27 mouse cellular contexts compared by ENCODE assay signal in genomic region chr8:47679603-47680002, GRCm38 (mm10). TPM values are rescaled to one million over a fixed set of nuclear protein-coding genes. Genes with fewer than 3 reads are reported as not detected.
DNase-seq lines count a peak whose midpoint lies in the region; ATAC-seq and TF ChIP-seq lines count a peak whose summit lies in the region.
"Had no signal": no experiment of that assay in that cellular context is flagged by ENCODE, and none has a peak within 500 bp of the region (broad histone marks: within the 10 kb centered on the region; RNA-seq: fewer than 3 reads in every experiment).

No protein-coding gene starts in this region.

- no peak overlapping the region for H3K27ac ChIP-seq in intestine, postnatal 0 days (ENCODE audit: low read depth, low read length)
- H3K27ac ChIP-seq in intestine, embryonic 15.5 days, result no peak overlapping the region
- H3K27ac ChIP-seq in midbrain, postnatal 0 days (ENCODE audit: low read depth, low read length), result no peak overlapping the region
- H3K27ac ChIP-seq in midbrain, embryonic 15.5 days, result no peak overlapping the region
- H3K27ac ChIP-seq: embryonic facial prominence, embryonic 15.5 days; forebrain, embryonic 15.5 days; heart, embryonic 15.5 days; hindbrain, embryonic 15.5 days; limb, embryonic 15.5 days; midbrain, embryonic 13.5 days; neural tube, embryonic 13.5 days had no signal

- no peak overlapping the region for H3K4me3 ChIP-seq in intestine, postnatal 0 days (ENCODE audit: low read depth, low read length)
- no peak overlapping the region for H3K4me3 ChIP-seq in intestine, embryonic 15.5 days (replicated peaks)
- no peak overlapping the region for H3K4me3 ChIP-seq in midbrain, postnatal 0 days (ENCODE audit: low read depth, low read length)
- H3K4me3 ChIP-seq in midbrain, embryonic 15.5 days, result no peak overlapping the region
- H3K4me3 ChIP-seq: embryonic facial prominence, embryonic 15.5 days; forebrain, embryonic 15.5 days; heart, embryonic 15.5 days; hindbrain, embryonic 15.5 days; left cerebral cortex, adult 2 months; limb, embryonic 15.5 days; megakaryocyte, embryonic 14.5 days; midbrain, embryonic 13.5 days; neural tube, embryonic 13.5 days had no signal

- H3K9ac ChIP-seq in intestine, postnatal 0 days (ENCODE audit: low read depth, low read length), result no peak overlapping the region
- no peak overlapping the region for H3K9ac ChIP-seq in intestine, embryonic 15.5 days
- H3K9ac ChIP-seq in midbrain, postnatal 0 days (replicated peaks; ENCODE audit: low read length, poor library complexity, severe bottlenecking), result no peak overlapping the region
- H3K9ac ChIP-seq in midbrain, embryonic 15.5 days, result no peak overlapping the region
- H3K9ac ChIP-seq: embryonic facial prominence, embryonic 15.5 days; forebrain, embryonic 15.5 days; heart, embryonic 15.5 days; hindbrain, embryonic 15.5 days; limb, embryonic 15.5 days; midbrain, embryonic 13.5 days; neural tube, embryonic 13.5 days had no signal

- WGBS in intestine, postnatal 0 days, result 77% methylated on average over 1 of the region's 1 CpGs
- whole genome bisulfite sequencing in intestine, embryonic 15.5 days, result 68% methylated on average over 1 of the region's 1 CpGs
- WGBS in midbrain, postnatal 0 days, result 78% methylated on average over 1 of the region's 1 CpGs
- 80% methylated on average over 1 of the region's 1 CpGs for WGBS in midbrain, embryonic 15.5 days

- H3K36me3 ChIP-seq in intestine, postnatal 0 days (ENCODE audit: control insufficient read depth, insufficient read depth), result no peaks in the 10 kb centered on the region; the same call in 1 of the 2 replicates
- H3K36me3 ChIP-seq in intestine, embryonic 15.5 days, result no peaks in the 10 kb centered on the region
- no peaks in the 10 kb centered on the region for H3K36me3 ChIP-seq in midbrain, postnatal 0 days (ENCODE audit: insufficient read depth, low read length)
- no peaks in the 10 kb centered on the region for H3K36me3 ChIP-seq in midbrain, embryonic 15.5 days (replicated peaks)
- H3K36me3 ChIP-seq: forebrain, embryonic 15.5 days; heart, embryonic 15.5 days; hindbrain, embryonic 15.5 days; midbrain, embryonic 13.5 days; neural tube, embryonic 13.5 days had no signal

- H3K4me1 ChIP-seq in intestine, postnatal 0 days (replicated peaks; ENCODE audit: control insufficient read depth, insufficient read depth, low read length), result no peaks in the 10 kb centered on the region
- H3K4me1 ChIP-seq in intestine, embryonic 15.5 days (replicated peaks), result peaks cover 2% of the 10 kb centered on the region; the same call in 1 of the 2 replicates
- H3K4me1 ChIP-seq in midbrain, postnatal 0 days (ENCODE audit: insufficient read depth, low read length), result no peaks in the 10 kb centered on the region
- H3K4me1 ChIP-seq in midbrain, embryonic 15.5 days, result peaks cover 11% of the 10 kb centered on the region

- no peak for ATAC-seq in intestine, postnatal 0 days
- no peak for ATAC-seq in intestine, embryonic 15.5 days
- no peak for ATAC-seq in midbrain, postnatal 0 days (ENCODE audit: low FRiP score)
- no peak for ATAC-seq in midbrain, embryonic 15.5 days (replicated peaks)
- ATAC-seq: forebrain, embryonic 15.5 days; midbrain, embryonic 13.5 days had no signal

- H3K27me3 ChIP-seq in intestine, postnatal 0 days (replicated peaks; ENCODE audit: control insufficient read depth, insufficient read depth, low read length), result no peaks in the 10 kb centered on the region
- no peaks in the 10 kb centered on the region for H3K27me3 ChIP-seq in intestine, embryonic 15.5 days (replicated peaks)
- no peaks in the 10 kb centered on the region for H3K27me3 ChIP-seq in midbrain, postnatal 0 days (ENCODE audit: insufficient read depth, low read length)
- H3K27me3 ChIP-seq in midbrain, embryonic 15.5 days (replicated peaks), result no peaks in the 10 kb centered on the region
- H3K27me3 ChIP-seq: embryonic facial prominence, embryonic 15.5 days; forebrain, embryonic 15.5 days; heart, embryonic 15.5 days; hindbrain, embryonic 15.5 days; limb, embryonic 15.5 days; megakaryocyte, embryonic 14.5 days; midbrain, embryonic 13.5 days; neural tube, embryonic 13.5 days had no signal

- peak; percentile 33 for TF ChIP-seq CTCF in intestine, postnatal 0 days (IDR thresholded peaks at IDR 0.05; ENCODE audit: low read depth)
- peak; percentile 31 for TF ChIP-seq CTCF in midbrain, postnatal 0 days (IDR thresholded peaks at IDR 0.05)

- no peaks in the 10 kb centered on the region for H3K9me3 ChIP-seq in intestine, postnatal 0 days (ENCODE audit: control insufficient read depth)
- no peaks in the 10 kb centered on the region for H3K9me3 ChIP-seq in intestine, embryonic 15.5 days
- H3K9me3 ChIP-seq in midbrain, postnatal 0 days (ENCODE audit: low read length), result no peaks in the 10 kb centered on the region
- no peaks in the 10 kb centered on the region for H3K9me3 ChIP-seq in midbrain, embryonic 15.5 days
- H3K9me3 ChIP-seq: embryonic facial prominence, embryonic 15.5 days; forebrain, embryonic 15.5 days; G1E; heart, embryonic 15.5 days; hindbrain, embryonic 15.5 days; limb, embryonic 15.5 days; megakaryocyte, embryonic 14.5 days; neural tube, embryonic 13.5 days had no signal

- H3K4me2 ChIP-seq in intestine, postnatal 0 days (replicated peaks; ENCODE audit: low read depth), result no peak overlapping the region
- H3K4me2 ChIP-seq in intestine, embryonic 15.5 days (replicated peaks), result no peak overlapping the region
- no peak overlapping the region for H3K4me2 ChIP-seq in midbrain, postnatal 0 days (ENCODE audit: low read depth, low read length, poor library complexity, severe bottlenecking)
- no peak overlapping the region for H3K4me2 ChIP-seq in midbrain, embryonic 15.5 days
- H3K4me2 ChIP-seq: embryonic facial prominence, embryonic 15.5 days; forebrain, embryonic 15.5 days; heart, embryonic 15.5 days; hindbrain, embryonic 15.5 days; limb, embryonic 15.5 days; midbrain, embryonic 13.5 days; neural tube, embryonic 13.5 days had no signal

- no peak for DNase-seq in midbrain, postnatal 0 days (ENCODE audit: low spot score)
- peak; percentile 42 for DNase-seq in R1 (ENCODE audit: low read depth, low spot score)
- DNase-seq in frontal cortex, adult 2 months (ENCODE audit: extremely low spot score in 1 of 2, low spot score in 1 of 2), result no peak
- no peak for DNase-seq in spleen, postnatal 10 days (ENCODE audit: low spot score in 2 of 2)
- DNase-seq: adrenal gland, postnatal 25 days; cerebellum, adult 9-10 months; gastrocnemius, postnatal 36 days; kidney, postnatal 36 days; left cerebral cortex, postnatal 4 days; lung, adult 18-20 months; retina, postnatal 1 day; right cerebral cortex, postnatal 25 days; thymus, adult 2 months; thymus, postnatal 4 days had no signal

RNA-seq across cellular contexts. Expression of gene Ing2, which starts 4.2 kb away (rescaled TPM):
- 12.6 and 13.4 TPM in 2 replicates for polyA plus RNA-seq in intestine, postnatal 0 days (2015; fragmentation: Nextera tagmentation; extraction: Ambion mirVana)
- 12.1 and 15.8 TPM in 2 replicates for polyA plus RNA-seq in intestine, embryonic 15.5 days (2015; fragmentation: Nextera tagmentation; extraction: Ambion mirVana)
- total RNA-seq in midbrain, postnatal 0 days (2014; rRNA removed), result 7.0 and 10.5 TPM in 2 replicates
- 8.6 and 10.0 TPM in 2 replicates for polyA plus RNA-seq in midbrain, postnatal 0 days (2015; fragmentation: Nextera tagmentation; extraction: Ambion mirVana)
- 6.1 and 6.2 TPM in 2 replicates for polyA plus RNA-seq in midbrain, embryonic 15.5 days (2015; fragmentation: Nextera tagmentation; extraction: Ambion mirVana)
- polyA plus RNA-seq in frontal cortex, adult 2 months (2012; rRNA removed), result 37.4 and 38.9 TPM in 2 replicates

RNA-seq across cellular contexts. Expression of gene Cdkn2aip, which starts 34.1 kb away (rescaled TPM):
- polyA plus RNA-seq in intestine, postnatal 0 days (2015; fragmentation: Nextera tagmentation; extraction: Ambion mirVana), result 15.3 and 15.4 TPM in 2 replicates
- polyA plus RNA-seq in intestine, embryonic 15.5 days (2015; fragmentation: Nextera tagmentation; extraction: Ambion mirVana), result 21.7 and 24.1 TPM in 2 replicates
- 19.4 and 19.9 TPM in 2 replicates for total RNA-seq in midbrain, postnatal 0 days (2014; rRNA removed)
- polyA plus RNA-seq in midbrain, postnatal 0 days (2015; fragmentation: Nextera tagmentation; extraction: Ambion mirVana), result 21.8 and 23.3 TPM in 2 replicates
- 35.1 and 35.8 TPM in 2 replicates for polyA plus RNA-seq in midbrain, embryonic 15.5 days (2015; fragmentation: Nextera tagmentation; extraction: Ambion mirVana)
- polyA plus RNA-seq in frontal cortex, adult 2 months (2012; rRNA removed), result 11.4 and 13.4 TPM in 2 replicates
